Mouse (Mus musculus): ENCODE data around the gene Fblim1. TPM values are rescaled to one million over a fixed set of nuclear protein-coding genes. Genes with fewer than 3 reads are reported as not detected.

Gene Fblim1
- total and polyA plus RNA-seq, 3 experiments, result 0.07 to 1.2 (median 0.17) TPM

DNA sequence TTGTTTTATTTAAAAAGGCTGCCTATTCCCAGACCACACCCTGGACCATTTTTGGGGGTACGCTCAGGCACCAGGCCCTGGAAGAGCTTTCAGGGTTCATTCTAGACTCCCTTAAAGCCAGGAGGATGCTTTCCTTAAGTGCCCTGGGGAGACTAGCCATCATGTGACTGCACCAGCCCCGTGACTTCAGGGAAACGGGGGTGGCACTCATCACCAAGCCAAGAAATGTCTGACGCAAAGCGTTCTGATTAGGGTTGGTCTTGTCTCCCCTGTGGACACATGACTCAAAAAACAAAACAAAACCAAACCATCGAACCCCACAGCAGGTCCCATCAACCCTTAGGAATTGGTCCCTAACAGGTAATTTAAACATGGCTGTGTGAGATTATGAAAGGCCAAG is 45.4 kb upstream of the Fblim1 start:
- no peak overlapping the region for H3K4me2 ChIP-seq (ENCODE audit: insufficient read depth, low read depth, poor library complexity, severe bottlenecking)
- dilution Hi-C loops (cut with MboI; ENCODE audit: extremely low pct_ligation_motif_present, extremely low pct_unique_long_range_greater_than_20kb, low sequenced_read_pairs), result no loop called here
- H3K4me3 ChIP-seq (replicated peaks in 1 of 3; ENCODE audit: low read depth in 2 of 3, low read length in 2 of 3, poor library complexity in 1 of 3), result no peak overlapping the region
- H3K79me2 ChIP-seq (replicated peaks; ENCODE audit: control insufficient read depth, extremely low read depth, insufficient read depth, poor library complexity, severe bottlenecking), result peaks cover 6% of the 10 kb centered on the region; the same call in 1 of the 2 replicates
- no peak overlapping the region for H3K9ac ChIP-seq (ENCODE audit: insufficient read depth, low read depth)
- in situ Hi-C loops (cut with MboI; ENCODE audit: low pct_ligation_motif_present, low pct_unique_long_range_greater_than_20kb, low sequenced_read_pairs), result no loop called here
- no peak for DNase-seq (ENCODE audit: extremely low read depth)
- peaks cover 19 to 72% of the 10 kb centered on the region in 2 experiments for H3K36me3 ChIP-seq (replicated peaks in 1 of 2; ENCODE audit: control insufficient read depth in 1 of 2, insufficient read depth in 1 of 2, low read length in 1 of 2)
- no peak for TF ChIP-seq USF1 (IDR thresholded peaks at IDR 0.05; ENCODE audit: low read depth, low read length)
- no peak for TF ChIP-seq MAX (IDR thresholded peaks at IDR 0.05; ENCODE audit: low read length)
- TF ChIP-seq ETS1 (conservative IDR thresholded peaks at IDR 0.05; ENCODE audit: low read depth, low read length), result no peak
- no peak for TF ChIP-seq MAFK (IDR thresholded peaks at IDR 0.05; ENCODE audit: insufficient replicate concordance, low read length)
- TF ChIP-seq KAT2A (IDR thresholded peaks at IDR 0.05; ENCODE audit: insufficient replicate concordance, low read length), result no peak
- TF ChIP-seq SIN3A (IDR thresholded peaks at IDR 0.05; ENCODE audit: low read length), result no peak
- TF ChIP-seq EP300 (IDR thresholded peaks at IDR 0.05; ENCODE audit: low read length), result no peak
- TF ChIP-seq ZKSCAN1 (IDR thresholded peaks at IDR 0.05; ENCODE audit: borderline replicate concordance, low read depth, low read length), result no peak
- TF ChIP-seq NRF1 (IDR thresholded peaks at IDR 0.05; ENCODE audit: low read depth, low read length), result no peak
- no peak for TF ChIP-seq RCOR1 (conservative IDR thresholded peaks at IDR 0.05; ENCODE audit: low read depth, low read length)
- TF ChIP-seq UBTF (IDR thresholded peaks at IDR 0.05; ENCODE audit: low read depth, low read length), result no peak
- TF ChIP-seq MAZ (IDR thresholded peaks at IDR 0.05; ENCODE audit: low read depth, low read length), result no peak
- TF ChIP-seq RAD21 (IDR thresholded peaks at IDR 0.05; ENCODE audit: low read depth, low read length), result no peak
- no peak for TF ChIP-seq ZNF384 (IDR thresholded peaks at IDR 0.05; ENCODE audit: low read depth, low read length)
- TF ChIP-seq JUND (conservative IDR thresholded peaks at IDR 0.05; ENCODE audit: low read depth, low read length), result no peak
- no peak for TF ChIP-seq USF2 (conservative IDR thresholded peaks at IDR 0.05; ENCODE audit: low read depth, low read length)
- TF ChIP-seq MYC (IDR thresholded peaks at IDR 0.05; ENCODE audit: low read depth, low read length), result no peak
- H3K27ac ChIP-seq (ENCODE audit: insufficient read depth, low read depth), result no peak overlapping the region
- peaks cover 2 to 43% of the 10 kb centered on the region in 2 experiments; a peak in 3 of 4 replicates for H3K4me1 ChIP-seq (ENCODE audit: control insufficient read depth in 1 of 2, insufficient read depth in 2 of 2)
- H3K27me3 ChIP-seq (replicated peaks), result no peaks in the 10 kb centered on the region
- no peaks in the 10 kb centered on the region for H3K9me3 ChIP-seq (replicated peaks; ENCODE audit: low read length)

DNA sequence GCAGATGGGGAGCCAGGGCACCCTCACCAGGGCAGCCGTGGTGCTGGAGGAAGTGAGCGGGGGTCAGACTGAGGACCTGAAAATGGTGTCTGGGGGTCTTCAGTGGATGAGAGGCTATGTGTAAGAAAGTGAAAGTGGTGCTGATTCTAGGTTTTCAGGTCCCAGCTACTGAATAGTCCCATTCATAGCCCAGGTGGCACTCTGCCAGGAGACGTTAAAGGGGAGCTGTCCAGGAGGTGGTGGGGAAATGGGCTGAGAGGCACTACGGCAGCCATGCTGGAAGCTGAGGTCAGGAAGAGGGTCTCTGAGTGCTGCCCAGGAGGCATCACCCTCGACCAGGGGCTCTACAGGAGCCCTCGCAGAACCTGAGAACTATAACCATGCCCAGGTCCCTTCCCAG is 43.3 kb upstream of the Fblim1 start:
- H3K27me3 ChIP-seq (replicated peaks), result no peaks in the 10 kb centered on the region
- no peak overlapping the region for H3K4me2 ChIP-seq (ENCODE audit: insufficient read depth, low read depth, poor library complexity, severe bottlenecking)
- peaks cover 3% of the 10 kb centered on the region; the same call in 1 of the 2 replicates for H3K79me2 ChIP-seq (replicated peaks; ENCODE audit: control insufficient read depth, extremely low read depth, insufficient read depth, poor library complexity, severe bottlenecking)
- in situ Hi-C loops (cut with MboI; ENCODE audit: low pct_ligation_motif_present, low pct_unique_long_range_greater_than_20kb, low sequenced_read_pairs), result no loop called here
- H3K9me3 ChIP-seq (replicated peaks; ENCODE audit: low read length), result no peaks in the 10 kb centered on the region
- H3K4me3 ChIP-seq (replicated peaks in 1 of 3; ENCODE audit: low read depth in 2 of 3, low read length in 2 of 3, poor library complexity in 1 of 3), result no peak overlapping the region
- H3K9ac ChIP-seq (ENCODE audit: insufficient read depth, low read depth), result no peak overlapping the region
- peaks cover 0 to 32% of the 10 kb centered on the region in 2 experiments; a peak in 2 of 4 replicates for H3K4me1 ChIP-seq (ENCODE audit: control insufficient read depth in 1 of 2, insufficient read depth in 2 of 2)
- no peak for TF ChIP-seq HCFC1 (IDR thresholded peaks at IDR 0.05; ENCODE audit: low read depth, low read length)
- H3K27ac ChIP-seq (ENCODE audit: insufficient read depth, low read depth), result no peak overlapping the region
- dilution Hi-C loops (cut with MboI; ENCODE audit: extremely low pct_ligation_motif_present, extremely low pct_unique_long_range_greater_than_20kb, low sequenced_read_pairs), result no loop called here
- DNase-seq (ENCODE audit: extremely low read depth), result no peak
- peaks cover 18 to 81% of the 10 kb centered on the region in 2 experiments for H3K36me3 ChIP-seq (replicated peaks in 1 of 2; ENCODE audit: control insufficient read depth in 1 of 2, insufficient read depth in 1 of 2, low read length in 1 of 2)
